Mouse (Mus musculus) bone marrow, adult 2 months (tissue): Measurements from ENCODE around the gene Armh3.

Experiments used
- CTCF ChIP-seq: fragments of 200-500 bp; IDR thresholded peaks from 2 replicates; pipeline ENCODE4 v1.5.1; 2011; ENCODE audit warnings: low read length, control low read depth; ENCODE audit not compliant: control insufficient read depth, insufficient read depth
- POLR2A ChIP-seq: fragments of 200-500 bp; IDR thresholded peaks from 2 replicates; pipeline ENCODE4 v1.6.1; 2011; ENCODE audit warnings: low read depth, mild to moderate bottlenecking, control low read depth, low read length, borderline replicate concordance; ENCODE audit not compliant: control insufficient read depth

DNA sequence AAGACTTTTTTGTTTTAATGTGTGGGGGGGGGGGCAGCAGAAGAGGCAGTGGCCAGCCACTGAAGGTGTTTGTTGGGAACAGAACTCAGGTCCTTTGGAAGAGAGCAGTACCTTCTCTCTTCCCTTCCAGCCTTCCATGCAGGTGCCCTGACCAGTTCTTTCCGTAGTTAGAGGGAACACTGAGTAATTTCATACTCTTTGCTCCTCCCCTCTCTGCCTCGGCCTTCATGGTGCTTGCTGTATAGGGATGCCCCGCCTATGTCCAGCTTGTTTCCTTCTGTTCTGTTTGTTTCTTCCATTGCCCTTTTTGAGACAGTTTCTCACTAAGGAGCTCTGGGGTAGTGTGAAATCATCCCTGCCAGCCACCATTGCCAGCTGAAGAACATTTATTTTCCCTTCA is 212.8 kb downstream of the Armh3 start:
- no peak for TF ChIP-seq CTCF
- TF ChIP-seq POLR2A, result no peak
